Mouse (Mus musculus) urinary bladder, postnatal 0 days (tissue): ENCODE results near the gene Ccdc28b. TPM values are rescaled to one million over a fixed set of nuclear protein-coding genes. Genes with fewer than 3 reads are reported as not detected.

Source experiments
- polyA plus RNA-seq: library from polyadenylated mRNA; unstranded; fragments of >200 nt; fragmentation: Nextera tagmentation; extraction: Ambion mirVana; gene quantifications from 2 replicates; pipeline ENCODE4 v1.2.1, GENCODE M21; 2015

Ccdc28b gene
- 39.2 and 42.1 TPM in 2 replicates for polyA plus RNA-seq

GRCm38 (mm10) chr4:129623681-129624091, at the start of gene Ccdc28b:
Ccdc28b (minus strand) TSS chr4:129623947.

GRCm38 (mm10) chr4:129672083-129672877, 48.5 kb upstream of the Ccdc28b start, which contains the start of gene Kpna6:
Kpna6 (minus strand) TSS chr4:129672767.

DNA sequence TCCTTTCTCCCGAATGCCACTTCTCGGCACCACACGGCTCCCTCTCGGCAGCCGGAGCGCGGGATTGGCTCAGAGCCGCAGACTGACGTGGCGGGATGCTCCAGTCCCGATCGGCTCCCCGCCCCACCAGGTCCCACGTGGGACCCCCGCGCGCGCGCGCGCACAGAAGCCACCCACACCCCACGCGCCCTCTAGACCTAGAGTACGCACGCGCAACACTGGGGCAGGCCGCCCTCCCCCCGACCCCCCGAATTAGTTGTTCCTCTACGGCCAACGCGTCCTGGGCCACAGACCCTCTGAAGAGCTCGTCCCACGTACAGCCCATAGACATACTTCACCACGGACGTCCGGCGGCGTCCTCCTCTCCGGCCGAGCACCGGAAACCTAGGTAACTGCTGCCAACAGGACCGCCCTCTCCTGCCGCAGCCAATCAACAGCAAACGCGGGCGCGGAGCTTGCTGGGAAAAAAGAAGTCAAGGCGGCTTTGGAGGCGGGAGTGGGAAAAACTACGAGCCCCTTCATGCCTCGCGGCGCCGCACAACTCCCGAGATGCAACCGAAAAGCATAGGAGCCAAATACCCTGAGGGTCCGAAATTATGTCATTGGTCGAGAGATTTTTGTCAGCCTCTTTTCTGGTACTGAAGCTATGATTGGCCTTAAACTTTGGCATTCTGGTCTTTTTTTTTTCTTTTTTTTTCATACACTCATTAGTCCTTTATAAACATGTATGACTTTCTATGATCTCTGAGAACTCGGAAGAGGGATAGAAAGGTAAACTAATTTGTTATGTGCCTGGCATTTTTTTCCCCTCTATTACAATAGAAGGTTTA, 17.1 kb upstream of the Ccdc28b start, which contains the start of gene Txlna:
Gene Txlna (minus strand): TSS at position 428 of the 830 bp plus-strand sequence.

DNA sequence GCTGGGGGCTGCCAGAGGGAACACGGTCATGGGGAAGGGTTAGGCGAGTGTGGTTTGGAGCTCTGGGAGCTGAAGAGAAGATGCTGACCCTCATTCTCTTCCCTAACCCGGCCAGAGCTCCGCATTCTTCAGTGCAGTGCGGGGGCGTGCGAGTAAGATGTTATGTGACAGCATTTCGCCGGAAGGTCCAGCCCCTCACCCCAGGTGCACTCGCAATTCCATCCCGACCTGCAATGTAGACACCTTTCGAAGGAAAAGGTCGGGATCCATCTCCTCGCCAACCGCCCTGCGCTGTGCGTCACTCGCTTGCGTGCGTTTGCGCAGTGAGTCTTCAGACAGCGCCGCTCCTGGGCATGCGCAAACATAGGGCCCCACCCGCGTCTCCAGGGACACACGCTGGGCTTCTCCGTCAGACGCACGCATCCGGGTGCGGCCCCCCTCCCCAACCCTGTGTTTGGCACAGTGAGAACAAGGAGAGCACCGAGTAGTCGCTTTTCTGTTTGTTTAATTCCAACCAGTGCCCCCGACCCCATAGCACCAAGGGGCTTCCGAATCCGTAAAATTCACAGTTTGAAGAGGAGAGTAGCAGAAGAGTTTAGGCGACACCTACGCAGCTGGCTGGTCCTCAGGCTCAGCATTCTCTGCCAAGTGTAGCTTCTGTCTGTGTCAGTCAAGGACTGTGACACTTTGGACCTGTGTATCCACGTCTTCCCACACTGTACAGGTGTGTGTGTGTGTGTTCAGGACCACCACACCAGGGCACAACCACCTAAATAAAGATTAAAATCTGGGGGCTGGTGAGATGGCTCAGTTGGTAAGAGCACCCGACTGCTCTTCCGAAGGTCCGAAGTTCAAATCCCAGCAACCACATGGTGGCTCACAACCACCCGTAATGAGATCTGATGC, 4.7 kb downstream of the Ccdc28b start, which contains the start of gene Iqcc:
Gene Iqcc (minus strand): TSS at position 314 of the 906 bp plus-strand sequence.

DNA sequence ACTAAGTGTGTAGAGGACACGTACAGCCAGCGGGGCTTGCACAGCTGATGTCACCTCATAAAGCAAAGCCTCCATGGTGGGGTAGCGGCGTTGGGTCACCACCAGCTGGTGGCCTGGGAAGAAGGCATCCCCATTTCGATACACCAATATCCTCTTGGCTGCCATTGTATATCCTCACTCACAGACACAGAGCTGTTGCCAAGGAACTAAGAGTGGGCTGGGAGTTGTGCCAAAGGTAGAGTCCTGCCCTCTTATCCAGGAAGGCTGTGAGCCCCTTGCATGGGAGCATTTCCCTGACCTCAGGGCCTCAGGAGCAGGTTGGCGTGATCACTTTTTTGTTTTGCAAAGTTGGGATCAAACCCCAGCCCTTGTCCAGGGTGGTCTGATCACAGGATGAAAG, 9.7 kb downstream of the Ccdc28b start, which contains the start of gene Dcdc2b:
Gene Dcdc2b (minus strand): TSS at position 165 of the 400 bp plus-strand sequence.

GRCm38 (mm10) chr4:129600233-129601158, 23.3 kb downstream of the Ccdc28b start, which contains the start of the genes Eif3i and Tmem234:
Eif3i (minus strand) TSS chr4:129600648.
Tmem234 (plus strand) TSS chr4:129600668.

DNA sequence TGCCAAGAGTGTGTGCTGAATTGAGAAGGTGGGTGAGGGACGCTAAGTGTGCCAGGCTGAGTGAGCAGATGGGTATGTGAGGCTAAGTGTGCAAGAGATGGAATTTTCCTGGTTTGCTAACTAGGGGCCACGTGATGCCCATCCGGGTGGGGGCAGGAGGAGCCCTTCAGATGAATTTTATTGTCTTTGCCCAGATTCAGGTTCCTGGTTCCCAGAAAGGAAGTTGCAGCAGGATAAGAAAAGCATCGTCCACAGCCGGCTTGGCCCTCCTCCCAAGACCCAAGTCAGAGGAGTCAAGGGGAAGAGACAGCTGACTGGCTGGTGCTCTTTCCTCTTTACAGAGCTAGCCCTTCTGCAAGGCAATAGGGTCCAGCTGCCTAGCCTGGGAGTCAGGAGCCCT, 45.3 kb downstream of the Ccdc28b start, which contains the start of gene Fam167b:
Gene Fam167b (minus strand): TSS at position 84 of the 400 bp plus-strand sequence.

GRCm38 (mm10) chr4:129573430-129573829, 50.3 kb downstream of the Ccdc28b start, which contains the start of gene Lck:
Lck (minus strand) TSS chr4:129573641.

Other genes with a start within 250 kb of the Ccdc28b start
- 17.4 and 19.0 TPM in 2 replicates for gene Zbtb8a, start 245.8 kb downstream of the Ccdc28b start, polyA plus RNA-seq
- 6.6 and 7.9 TPM in 2 replicates for gene Zbtb8b, start 183.1 kb downstream of the Ccdc28b start, polyA plus RNA-seq
- 14.1 and 16.6 TPM in 2 replicates for gene Bsdc1, start 162.4 kb downstream of the Ccdc28b start, polyA plus RNA-seq
- gene Tssk3, start 132.9 kb downstream of the Ccdc28b start, polyA plus RNA-seq = not detected in 2 replicates
- 0.63 and 0.73 TPM in 2 replicates for gene Fam229a, start 132.8 kb downstream of the Ccdc28b start, polyA plus RNA-seq
- 166 and 167 TPM in 2 replicates for gene Marcksl1, start 110.4 kb downstream of the Ccdc28b start, polyA plus RNA-seq
- 95.3 and 96.1 TPM in 2 replicates for gene Hdac1, start 81.2 kb downstream of the Ccdc28b start, polyA plus RNA-seq
- gene Lck, start 50.3 kb downstream of the Ccdc28b start, polyA plus RNA-seq = 1.9 and 2.6 TPM in 2 replicates
- gene Fam167b, start 45.4 kb downstream of the Ccdc28b start, polyA plus RNA-seq = 1.3 and 1.8 TPM in 2 replicates
- 201 and 217 TPM in 2 replicates for gene Eif3i, start 23.3 kb downstream of the Ccdc28b start, polyA plus RNA-seq
- 164 and 187 TPM in 2 replicates for gene Tmem234, start 23.3 kb downstream of the Ccdc28b start, polyA plus RNA-seq
- 0.63 and 1.9 TPM in 2 replicates for gene Dcdc2b, start 9.7 kb downstream of the Ccdc28b start, polyA plus RNA-seq
- 19.0 and 19.1 TPM in 2 replicates for gene Iqcc, start 4.8 kb downstream of the Ccdc28b start, polyA plus RNA-seq
- 26.8 and 29.6 TPM in 2 replicates for gene Txlna, start 17.1 kb upstream of the Ccdc28b start, polyA plus RNA-seq
- 9.8 and 11.9 TPM in 2 replicates for gene Kpna6, start 48.8 kb upstream of the Ccdc28b start, polyA plus RNA-seq
- gene Tmem39b, start 72.9 kb upstream of the Ccdc28b start, polyA plus RNA-seq = 5.2 and 5.7 TPM in 2 replicates
- 40.1 and 45.9 TPM in 2 replicates for gene Khdrbs1, start 118.4 kb upstream of the Ccdc28b start, polyA plus RNA-seq
- 290 and 382 TPM in 2 replicates for gene Ptp4a2, start 187.3 kb upstream of the Ccdc28b start, polyA plus RNA-seq